Mouse (Mus musculus) spleen, adult 2 months (tissue): ENCODE results near the gene Tchp. TPM values are rescaled to one million over a fixed set of nuclear protein-coding genes. Genes with fewer than 3 reads are reported as not detected.
A peak's percentile ranks its signal among the peaks of the same experiment; 100 is the strongest.

Source experiments
- DNase-seq, 2 experiments: peaks; one replicate each; pipeline versions ENCODE4 v3.0.0 to v3.0.0-alpha.2; 2012 to 2021; ENCODE audit warnings: low spot score in 2 of 2, low read depth in 1 of 2
- H3K27ac ChIP-seq: fragments of 200-500 bp; 2 replicates; pipeline ENCODE4 v1.5.1; 2012; ENCODE audit warnings: low read length, inconsistent platforms; ENCODE audit not compliant: insufficient read depth
- H3K27me3 ChIP-seq: fragments of 200-500 bp; 2 replicates; pipeline ENCODE4 v1.6.1; 2012; ENCODE audit warnings: mild to moderate bottlenecking, moderate library complexity, low read length, inconsistent platforms; ENCODE audit not compliant: control insufficient read depth, insufficient read depth
- H3K36me3 ChIP-seq: fragments of 200-500 bp; 2 replicates; pipeline ENCODE4 v1.6.1; 2012; ENCODE audit warnings: mild to moderate bottlenecking, low read length, inconsistent platforms; ENCODE audit not compliant: control insufficient read depth, insufficient read depth
- H3K4me1 ChIP-seq: fragments of 200-500 bp; 2 replicates; pipeline ENCODE4 v1.6.1; 2011; ENCODE audit warnings: inconsistent platforms; ENCODE audit not compliant: control insufficient read depth, insufficient read depth, insufficient read length
- H3K4me3 ChIP-seq: fragments of 200-500 bp; 2 replicates; pipeline ENCODE4 v1.5.1; 2011; ENCODE audit warnings: mild to moderate bottlenecking, inconsistent platforms; ENCODE audit not compliant: insufficient read depth, insufficient read length; ENCODE audit errors: extremely low read depth
- CTCF ChIP-seq: fragments of 200-500 bp; IDR thresholded peaks from 2 replicates; pipeline ENCODE4 v1.5.1; 2011; ENCODE audit warnings: mild to moderate bottlenecking, inconsistent platforms; ENCODE audit not compliant: insufficient read depth, insufficient read length, insufficient replicate concordance; ENCODE audit errors: extremely low read depth
- POLR2A ChIP-seq: fragments of 200-500 bp; IDR thresholded peaks from 2 replicates; pipeline ENCODE4 v1.6.1; 2011; ENCODE audit warnings: low read depth, low read length, inconsistent platforms
- WGBS: fragments of 180-500 bp; shearing (Covaris S2); methylation state at CpG from one replicate; pipeline ENCODE4 v1.1.7; 2018; 5-methylcytosine and 5-hydroxymethylcytosine counted together
- polyA plus RNA-seq: library from polyadenylated mRNA; depleted of rRNA; stranded (reverse); fragments of >200 nt; gene quantifications from 2 replicates; pipeline ENCODE4 v1.2.3, GENCODE M21; 2012; rRNA removed

Gene Tchp
- polyA plus RNA-seq, 1 experiment, result 14.1 TPM

GRCm38 (mm10) chr5:114766686-114767085, 59.1 kb downstream of the Tchp start:
- WGBS, result 90% methylated on average over 8 of the region's 8 CpGs

GRCm38 (mm10) chr5:114767185-114767584, 59.6 kb downstream of the Tchp start:
- peaks cover 27% of the 10 kb centered on the region for H3K36me3 ChIP-seq
- TF ChIP-seq POLR2A (no peak), CTCF (no peak)
- peaks cover 11% of the 10 kb centered on the region; the same call in 1 of the 2 replicates for H3K4me1 ChIP-seq
- no peak overlapping the region for H3K27ac ChIP-seq
- 95% methylated on average over 7 of the region's 7 CpGs for WGBS
- no peaks in the 10 kb centered on the region for H3K27me3 ChIP-seq
- no peak for DNase-seq
- no peak overlapping the region for H3K4me3 ChIP-seq

More at GRCm38 (mm10) chr5:114766686-114767085, 59.1 kb downstream of the Tchp start:
- H3K4me3 ChIP-seq, result no peak overlapping the region
- H3K27ac ChIP-seq, result no peak overlapping the region
- H3K27me3 ChIP-seq, result no peaks in the 10 kb centered on the region
- no peak for DNase-seq
- H3K36me3 ChIP-seq, result peaks cover 31% of the 10 kb centered on the region
- no peak for TF ChIP-seq POLR2A
- no peak for TF ChIP-seq CTCF
- peaks cover 11% of the 10 kb centered on the region; the same call in 1 of the 2 replicates for H3K4me1 ChIP-seq

- no peak overlapping the region for H3K4me3 ChIP-seq
- peak in 1 of 2 experiments; percentile 35 for DNase-seq
Measured at GRCm38 (mm10) chr5:114769786-114770185, 62.2 kb downstream of the Tchp start.

GRCm38 (mm10) chr5:114771796-114772195, 64.2 kb downstream of the Tchp start:
- WGBS, result 3% methylated on average over 8 of the region's 8 CpGs
- H3K4me3 ChIP-seq, result peak overlapping the region; percentile 93
- TF ChIP-seq POLR2A (no peak), CTCF (no peak)
- peak overlapping the region; percentile 90 for H3K27ac ChIP-seq
- peaks cover 18% of the 10 kb centered on the region; the same call in 1 of the 2 replicates for H3K4me1 ChIP-seq
- no peak for DNase-seq
- H3K36me3 ChIP-seq, result no peaks in the 10 kb centered on the region
- H3K27me3 ChIP-seq, result no peaks in the 10 kb centered on the region

More at GRCm38 (mm10) chr5:114769786-114770185, 62.2 kb downstream of the Tchp start:
- Histone ChIP-seq H3K4me1 (peaks cover 11% of the 10 kb centered on the region; the same call in 1 of the 2 replicates), H3K36me3 (peaks cover 8% of the 10 kb centered on the region), H3K27ac (peak overlapping the region; percentile 7; the same call in 1 of the 2 replicates), H3K27me3 (no peaks in the 10 kb centered on the region)
- TF ChIP-seq CTCF (no peak), POLR2A (no peak)
- 41% methylated on average over 8 of the region's 8 CpGs for WGBS

Other genes with a start within 250 kb of the Tchp start
- 2.8 and 4.6 TPM in 2 replicates for gene Fam222a, start 139.7 kb upstream of the Tchp start, polyA plus RNA-seq
- 4.2 and 5.3 TPM in 2 replicates for gene Trpv4, start 49.3 kb upstream of the Tchp start, polyA plus RNA-seq
- 134 and 163 TPM in 2 replicates for gene Gltp, start 16.8 kb upstream of the Tchp start, polyA plus RNA-seq
- gene Ankrd13a, start 66.9 kb downstream of the Tchp start, polyA plus RNA-seq, result 69.3 and 84.0 TPM in 2 replicates
- 71.6 and 92.1 TPM in 2 replicates for gene Git2, start 67.8 kb downstream of the Tchp start, polyA plus RNA-seq
- 24.1 and 38.5 TPM in 2 replicates for gene 1500011B03Rik, start 115.7 kb downstream of the Tchp start, polyA plus RNA-seq
- gene 4930519G04Rik, start 145.9 kb downstream of the Tchp start, polyA plus RNA-seq, result 0.05 TPM in 1 of 2 replicates, not detected in the other
- not detected in 2 replicates for gene Gm9936, start 150.9 kb downstream of the Tchp start, polyA plus RNA-seq
- gene Oasl2, start 189.2 kb downstream of the Tchp start, polyA plus RNA-seq, result 5.6 and 5.8 TPM in 2 replicates
- 10.1 and 12.6 TPM in 2 replicates for gene Oasl1, start 215.5 kb downstream of the Tchp start, polyA plus RNA-seq
- 17.9 and 19.3 TPM in 2 replicates for gene 2210016L21Rik, start 234.4 kb downstream of the Tchp start, polyA plus RNA-seq